Mouse (Mus musculus) cerebellum, adult 9-11 months (tissue): Measurements from ENCODE around the gene Kif27.
A peak's percentile ranks its signal among the peaks of the same experiment; 100 is the strongest.
"Not testable (repeated sequence)": the region's sequence is repeated elsewhere in the genome, so short reads cannot be mapped to it uniquely, and the experiment has no call there.

ENCODE experiments used
- DNase-seq: peaks from one replicate; pipeline ENCODE4 v3.0.0; 2022

Gene Kif27

DNA sequence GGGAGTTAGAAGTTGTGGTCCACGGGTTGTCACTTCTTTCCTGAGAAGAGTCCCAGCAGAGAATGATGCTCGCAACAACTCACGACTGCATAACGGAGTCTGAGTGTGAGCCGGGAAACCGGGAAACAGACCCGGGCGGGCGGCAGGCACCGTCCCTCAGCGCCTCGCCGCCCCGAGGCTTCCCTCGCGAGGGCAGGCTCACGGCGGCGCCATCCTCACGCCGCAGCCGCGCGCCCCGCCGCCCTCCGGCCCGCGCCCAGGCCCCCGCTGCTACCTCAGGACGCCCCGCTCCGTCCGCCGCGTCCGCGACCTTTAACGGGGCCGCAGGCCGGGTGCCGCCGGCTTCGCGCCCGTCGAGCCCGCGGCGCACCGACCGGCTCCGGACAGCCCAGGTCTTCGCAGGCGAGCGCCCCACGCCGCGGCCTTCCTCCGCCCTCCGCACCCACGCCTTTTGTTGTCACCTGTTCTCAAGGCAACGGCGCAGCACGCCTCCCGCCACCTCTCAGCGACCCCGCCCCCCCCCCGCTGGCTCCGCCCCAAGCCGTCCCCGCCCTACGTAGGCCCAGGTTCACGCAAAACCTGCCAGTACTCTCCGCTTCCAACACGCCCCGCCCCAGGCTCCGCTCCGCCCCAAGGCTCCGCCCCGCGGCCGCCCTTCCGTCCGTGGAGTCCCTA lies at the start of gene Kif27:
Gene Kif27 (minus strand): TSS at position 494 of the 675 bp plus-strand sequence.
- DNase-seq = peak; percentile 72

- not testable (repeated sequence) for DNase-seq
Observed at GRCm38 (mm10) chr13:58403243-58403642, 44.3 kb upstream of the Kif27 start, which contains the start of gene Hnrnpk. Hnrnpk (minus strand) TSS chr13:58403343.

DNA sequence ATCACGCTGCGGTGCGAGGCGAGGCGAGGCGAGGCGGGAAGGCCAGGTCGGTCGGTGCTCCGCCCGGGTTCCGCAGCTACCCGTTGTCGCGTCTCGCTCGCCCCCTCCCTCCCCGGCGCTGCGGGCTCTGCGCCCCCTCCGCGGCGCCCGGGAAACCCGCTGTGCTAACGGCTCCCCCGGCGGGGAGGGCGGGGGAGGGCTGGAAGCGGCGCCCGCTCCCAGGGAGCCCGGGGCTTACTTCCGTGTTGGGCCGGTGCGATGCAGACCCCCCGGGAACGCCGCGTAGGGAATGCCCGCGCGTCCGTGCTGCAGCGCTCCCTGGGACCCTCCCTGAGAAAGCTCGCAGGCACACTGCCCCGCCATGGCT lies 43.8 kb upstream of the Kif27 start:
- DNase-seq = no peak

DNA sequence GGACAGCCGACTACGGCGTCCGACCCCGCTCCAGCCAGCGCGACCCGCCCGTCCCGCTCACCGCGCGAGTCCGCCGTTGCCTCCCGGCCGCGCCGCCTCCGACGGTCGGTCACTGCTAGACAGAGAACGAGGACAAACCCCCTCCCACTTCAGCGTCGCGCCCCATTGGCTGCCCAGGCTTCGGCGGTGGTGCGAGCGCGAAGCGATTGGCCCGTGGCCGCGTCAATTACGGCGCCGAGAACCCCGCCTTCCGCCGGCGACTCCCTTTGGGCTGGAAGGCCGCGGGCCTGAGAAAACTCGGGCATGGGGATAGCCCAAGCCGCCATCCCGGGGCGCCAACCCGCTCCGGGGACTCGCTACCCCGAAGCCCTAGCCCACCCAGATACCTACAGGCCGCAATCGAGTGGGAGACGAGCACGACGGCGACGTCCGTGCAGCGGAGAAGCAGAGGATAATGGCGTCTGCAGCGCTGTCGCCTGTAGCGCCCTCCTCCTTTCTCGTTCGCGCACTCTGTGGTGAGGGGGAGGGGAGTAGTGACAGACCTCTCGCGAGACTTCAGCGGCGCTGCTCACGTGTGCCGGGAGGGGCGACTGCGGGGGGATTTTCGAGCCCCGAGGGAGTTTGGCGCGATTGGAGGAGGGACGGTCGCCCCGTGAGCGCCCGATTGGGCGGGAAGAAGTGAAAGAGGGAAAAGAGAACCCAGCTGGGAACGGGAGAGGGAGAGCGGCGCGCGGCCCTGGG lies 43.3 kb upstream of the Kif27 start, which contains the start of gene Rmi1:
Gene Rmi1 (plus strand): TSS at position 246 of the 741 bp plus-strand sequence.
- peak; percentile 97 for DNase-seq

DNA sequence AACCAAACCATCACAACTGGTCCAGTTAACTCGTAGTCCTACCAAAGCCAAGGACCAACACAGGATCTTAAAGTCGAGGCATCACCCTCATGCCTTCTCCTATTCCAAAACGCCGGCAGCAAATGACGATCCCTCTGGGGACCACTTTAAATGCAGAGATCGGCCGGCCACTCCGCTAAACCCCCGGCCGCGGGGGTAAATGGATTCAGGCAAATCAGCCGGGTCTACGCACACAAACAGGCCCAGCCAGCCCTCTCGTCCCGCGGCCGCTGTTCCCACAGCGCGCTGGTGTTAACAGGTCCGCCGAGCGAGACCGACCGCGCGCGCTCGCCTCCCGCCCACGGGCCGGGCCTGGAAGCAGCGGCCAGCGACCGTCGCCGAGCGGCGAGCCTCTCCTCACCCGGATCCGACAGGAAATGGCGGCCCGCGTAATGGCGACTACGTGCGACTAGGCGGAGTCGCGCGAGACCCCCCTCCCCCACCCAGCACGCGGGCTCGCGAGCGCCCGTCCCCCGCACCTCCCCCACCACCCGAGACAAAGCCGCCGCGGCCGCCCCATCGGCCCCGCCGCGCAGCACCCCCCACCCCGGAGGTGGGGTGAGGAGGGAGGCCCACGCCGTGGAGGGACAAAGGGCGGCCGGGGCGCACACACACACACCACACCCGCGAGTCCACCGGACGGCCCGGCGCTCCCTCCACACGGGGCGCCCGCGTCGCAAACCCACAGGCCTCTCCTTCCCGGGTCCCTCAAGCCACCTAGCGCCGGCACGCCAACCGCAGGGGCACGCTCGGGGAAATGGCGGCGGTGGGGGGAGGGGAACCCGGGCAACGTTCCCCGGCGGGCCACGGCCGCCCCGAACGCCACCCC lies 42.4 kb upstream of the Kif27 start:
- DNase-seq = no peak

GRCm38 (mm10) chr13:58400576-58400975 lies 41.7 kb upstream of the Kif27 start:
- DNase-seq = no peak

DNA sequence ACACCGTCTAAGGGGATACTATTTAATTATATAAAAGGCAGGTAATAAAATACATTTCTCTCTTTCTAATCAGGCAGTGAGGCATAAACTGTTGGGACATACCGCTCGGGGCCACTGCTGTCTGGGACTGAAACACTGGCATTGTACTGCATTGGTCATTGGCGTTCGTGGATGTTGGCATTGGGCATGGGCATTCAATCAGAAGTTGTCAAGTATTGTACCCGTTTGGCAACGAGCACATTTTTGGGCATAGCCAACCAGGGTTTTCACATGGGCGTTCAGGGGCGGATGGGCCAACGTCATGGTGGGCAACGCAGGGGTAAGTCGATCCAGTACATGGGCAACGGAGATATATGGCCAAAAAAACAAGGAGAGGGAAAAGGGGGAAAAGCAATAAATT lies 38.7 kb upstream of the Kif27 start:
- no peak for DNase-seq

GRCm38 (mm10) chr13:58394392-58394791 lies 35.5 kb upstream of the Kif27 start:
- DNase-seq = not testable (repeated sequence)

DNA sequence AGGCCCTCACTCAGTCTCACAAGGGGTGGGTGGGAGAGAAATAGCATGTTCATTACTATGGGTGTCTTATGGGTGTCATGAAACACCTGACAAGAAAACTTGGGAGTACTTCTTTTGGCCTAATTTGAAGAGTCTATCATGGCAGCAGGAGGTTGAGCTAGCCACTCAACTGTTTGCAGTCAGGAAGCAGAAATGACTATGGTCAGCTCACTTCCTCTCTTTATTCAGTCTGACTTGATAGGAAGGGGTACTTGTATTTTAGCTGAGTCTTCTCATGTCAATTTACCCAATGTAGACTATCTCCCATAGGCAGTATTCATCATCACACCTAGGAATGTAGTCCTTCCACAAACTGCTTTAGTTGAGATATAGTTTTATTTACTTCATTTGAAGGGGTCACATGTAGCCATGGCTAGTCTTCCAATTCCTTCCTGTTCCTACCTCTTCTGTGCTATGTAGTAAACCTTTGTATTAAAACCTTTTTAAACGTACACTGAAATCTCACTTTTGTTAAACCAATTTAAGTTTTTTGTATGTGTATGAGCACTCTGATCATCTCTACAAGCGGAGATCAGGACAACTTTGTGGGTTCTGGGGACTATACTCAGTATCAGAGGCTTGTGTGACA lies 30.5 kb upstream of the Kif27 start:
- DNase-seq = no peak

DNA sequence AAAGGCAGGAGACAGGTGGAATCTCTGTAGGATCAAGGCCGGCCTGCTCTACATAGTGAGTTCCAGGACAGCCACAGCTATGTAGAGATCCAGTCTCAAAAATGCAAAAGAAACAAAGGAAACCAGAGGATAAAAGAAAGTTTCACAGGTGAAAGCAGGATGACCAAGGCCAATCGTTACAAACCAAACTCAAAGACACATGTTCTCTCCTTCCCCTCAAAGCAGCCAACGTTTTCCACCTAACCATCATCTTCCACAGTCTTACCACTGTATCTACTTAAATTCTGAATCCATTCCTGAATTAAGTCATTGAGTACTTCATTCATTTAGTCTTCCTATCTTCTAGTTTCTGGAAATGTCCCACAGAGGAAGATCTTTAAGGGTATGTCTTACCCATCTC lies 29.5 kb upstream of the Kif27 start:
- DNase-seq = no peak

GRCm38 (mm10) chr13:58387948-58388347 lies 29.0 kb upstream of the Kif27 start:
- peak; percentile 42 for DNase-seq

- DNase-seq = no peak
Observed at GRCm38 (mm10) chr13:58385547-58385920, 26.6 kb upstream of the Kif27 start.

GRCm38 (mm10) chr13:58384779-58385546 lies 26.0 kb upstream of the Kif27 start, which contains the start of gene 2210016F16Rik:
2210016F16Rik (minus strand) TSS chr13:58385225.
- peak; percentile 52 for DNase-seq

GRCm38 (mm10) chr13:58384371-58384770 lies 25.4 kb upstream of the Kif27 start:
- DNase-seq = no peak

DNA sequence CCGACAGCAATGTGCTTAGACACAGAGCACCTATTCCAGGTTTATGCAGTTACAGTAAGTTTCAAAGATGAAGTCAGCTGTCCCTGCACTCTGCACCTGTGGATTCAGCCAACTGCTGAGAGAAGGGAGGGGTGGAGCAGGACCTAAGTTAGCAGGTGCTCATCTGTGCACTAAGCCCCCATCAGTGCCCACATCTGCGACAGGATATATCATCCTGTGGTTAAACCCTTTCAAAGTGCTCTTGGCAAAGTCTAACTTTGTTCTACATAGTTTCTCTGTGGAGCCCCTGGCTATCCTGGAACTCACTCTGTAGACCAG lies 14.2 kb upstream of the Kif27 start:
- no peak for DNase-seq

DNA sequence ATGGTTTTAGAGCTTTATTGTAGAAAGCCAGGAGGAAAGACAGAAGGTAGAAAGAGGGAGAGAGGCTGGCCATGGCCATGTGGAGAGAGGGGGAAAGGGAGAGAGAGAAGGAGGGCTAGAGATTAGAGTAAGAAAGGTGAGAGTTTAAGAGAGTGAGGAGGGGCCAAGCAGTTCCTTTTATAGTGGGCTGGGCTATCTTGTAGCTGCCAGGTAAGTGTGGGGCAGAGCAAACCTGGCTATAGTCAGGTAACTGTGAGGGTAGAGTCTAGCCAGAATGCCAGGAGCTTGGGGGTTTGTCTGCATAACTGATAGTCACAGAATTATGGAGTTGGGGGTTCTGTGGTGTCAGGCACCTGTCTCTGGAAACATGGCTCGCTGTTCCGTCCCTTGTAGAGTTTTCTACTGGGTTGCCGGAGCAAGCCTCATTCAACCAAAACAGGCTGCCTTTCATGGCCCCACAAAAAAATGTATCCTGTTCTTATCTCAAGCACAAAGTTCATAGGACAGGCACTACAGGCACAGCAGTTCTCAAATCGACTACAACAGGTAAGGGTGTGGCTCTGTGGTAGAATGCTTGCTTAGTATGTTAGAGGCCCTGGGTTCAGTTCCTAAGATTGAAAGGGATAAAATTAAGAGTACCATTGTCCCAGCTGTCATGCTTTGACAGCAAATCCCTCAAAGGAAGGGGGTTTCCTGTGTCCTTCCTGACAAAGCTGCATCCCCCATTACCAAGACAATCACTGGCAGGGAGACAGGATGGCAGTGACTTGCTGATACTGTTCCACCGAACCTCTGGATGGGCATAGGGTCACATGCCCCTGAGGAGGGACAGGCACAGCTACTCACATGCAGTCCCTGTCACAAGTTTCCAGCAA lies 13.6 kb upstream of the Kif27 start:
- DNase-seq = no peak

- DNase-seq = no peak
Observed at GRCm38 (mm10) chr13:58368835-58369234, 9.9 kb upstream of the Kif27 start.

GRCm38 (mm10) chr13:58367641-58368040 lies 8.7 kb upstream of the Kif27 start:
- DNase-seq = no peak

DNA sequence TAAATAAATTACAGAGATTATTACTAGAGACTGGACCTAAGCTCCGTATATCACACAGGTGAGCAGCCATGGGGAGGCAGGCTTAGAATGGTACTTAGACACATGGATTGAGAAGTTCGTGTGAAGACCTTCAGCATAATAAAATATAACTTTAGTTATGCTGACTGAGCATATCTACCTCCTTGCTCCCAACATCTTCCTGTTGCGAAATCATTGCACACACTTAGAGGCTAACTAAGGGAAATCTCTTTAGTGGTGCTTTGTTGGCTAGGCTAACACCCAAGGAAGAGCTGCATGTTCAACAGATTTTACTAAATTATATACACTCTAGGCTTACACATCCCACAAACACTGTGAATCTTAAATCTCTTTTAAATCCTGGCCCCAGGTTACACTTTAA lies 7.5 kb upstream of the Kif27 start:
- DNase-seq = no peak

GRCm38 (mm10) chr13:58365179-58365578 lies 6.3 kb upstream of the Kif27 start:
- not testable (repeated sequence) for DNase-seq
